Mouse (Mus musculus) small intestine, adult 2 months (tissue): ENCODE measurements at regions not wholly inside any gene's neighbourhood (a gene's known extent, or its start where the extent isn't known, plus 50 kb on each side); places are given as distances from the start of the nearest gene placed in this dataset.

ENCODE experiments used
- CTCF ChIP-seq: fragments of 200-500 bp; IDR thresholded peaks from 2 replicates; pipeline ENCODE4 v1.5.1; 2012; ENCODE audit warnings: low read depth, mild to moderate bottlenecking, control low read depth, inconsistent platforms, low read length, moderate library complexity, mixed read lengths; ENCODE audit not compliant: insufficient replicate concordance, insufficient read length; ENCODE audit errors: extremely low read depth
- POLR2A ChIP-seq: fragments of 200-500 bp; IDR thresholded peaks from 2 replicates; pipeline ENCODE4 v1.6.1; 2012; ENCODE audit warnings: low read depth, mild to moderate bottlenecking, control low read depth, inconsistent platforms, low read length, moderate library complexity

GRCm38 (mm10) chr12:9266221-9266620 lies 236.4 kb downstream of the Ttc32 start:
- TF ChIP-seq POLR2A (no peak), CTCF (no peak)
